Mouse (Mus musculus): ENCODE measurements around the gene Ptprc.

Ptprc gene

DNA sequence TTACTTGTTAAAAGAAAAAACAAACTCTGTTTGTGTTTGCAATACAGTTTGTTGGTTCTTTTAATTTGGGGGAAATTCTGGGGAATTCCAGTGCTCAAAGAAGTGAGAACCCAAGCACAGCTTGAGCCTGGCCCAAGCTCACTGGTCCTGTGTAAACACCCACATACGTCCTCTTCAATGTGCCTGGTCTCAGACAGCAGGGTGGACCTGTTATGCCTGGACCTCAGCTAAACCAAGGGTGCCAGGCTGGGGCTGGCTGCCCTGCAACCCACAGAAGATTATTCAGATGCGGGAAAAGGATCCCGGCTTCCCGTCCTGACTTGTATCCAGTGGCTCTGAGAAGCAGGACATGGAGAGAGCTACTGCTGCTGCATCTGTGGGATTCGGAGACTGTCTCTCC lies 138.0 kb downstream of the Ptprc start:
- no peak for DNase-seq

GRCm38 (mm10) chr1:138029649-138030048 lies 145.9 kb downstream of the Ptprc start:
- DNase-seq = no peak

GRCm38 (mm10) chr1:138025298-138025697 lies 150.2 kb downstream of the Ptprc start:
- DNase-seq = no peak

DNA sequence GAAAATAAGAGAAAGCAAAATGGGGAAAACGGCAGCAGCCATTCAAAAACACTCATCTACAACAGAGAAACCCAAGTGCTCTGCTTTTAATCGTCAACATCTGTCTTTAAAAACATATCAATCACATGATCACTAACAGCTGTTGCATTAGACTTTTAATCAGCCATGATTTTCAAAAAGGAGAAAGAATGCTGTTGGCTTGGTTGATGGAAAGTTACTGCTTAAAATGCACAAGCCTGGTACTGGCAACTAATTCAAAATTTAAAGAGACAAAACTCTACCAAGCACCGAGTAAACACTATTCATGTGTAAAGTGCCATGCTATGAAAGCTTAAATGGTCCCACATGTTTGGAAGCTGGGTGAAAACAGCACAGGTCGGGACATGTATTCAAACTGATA lies 151.9 kb downstream of the Ptprc start:
- no peak for DNase-seq

DNA sequence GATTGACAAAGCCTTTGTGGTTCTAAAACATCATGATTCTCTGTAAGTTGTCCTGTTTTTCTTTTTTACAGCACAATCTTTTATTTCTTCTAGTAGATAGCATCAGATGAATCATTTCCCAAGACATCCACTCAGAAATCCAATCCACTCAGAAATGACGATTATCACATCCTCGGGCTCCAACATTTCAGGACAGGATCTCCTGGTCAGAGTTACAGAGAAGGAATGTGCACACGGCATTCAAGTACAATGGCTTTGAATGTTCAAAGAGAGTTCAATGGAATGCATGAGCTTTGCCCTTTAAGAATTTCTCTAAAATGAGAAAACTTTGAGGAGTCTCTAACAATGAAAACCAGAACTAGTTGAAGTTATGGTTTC lies 152.6 kb downstream of the Ptprc start:
- DNase-seq = no peak

DNA sequence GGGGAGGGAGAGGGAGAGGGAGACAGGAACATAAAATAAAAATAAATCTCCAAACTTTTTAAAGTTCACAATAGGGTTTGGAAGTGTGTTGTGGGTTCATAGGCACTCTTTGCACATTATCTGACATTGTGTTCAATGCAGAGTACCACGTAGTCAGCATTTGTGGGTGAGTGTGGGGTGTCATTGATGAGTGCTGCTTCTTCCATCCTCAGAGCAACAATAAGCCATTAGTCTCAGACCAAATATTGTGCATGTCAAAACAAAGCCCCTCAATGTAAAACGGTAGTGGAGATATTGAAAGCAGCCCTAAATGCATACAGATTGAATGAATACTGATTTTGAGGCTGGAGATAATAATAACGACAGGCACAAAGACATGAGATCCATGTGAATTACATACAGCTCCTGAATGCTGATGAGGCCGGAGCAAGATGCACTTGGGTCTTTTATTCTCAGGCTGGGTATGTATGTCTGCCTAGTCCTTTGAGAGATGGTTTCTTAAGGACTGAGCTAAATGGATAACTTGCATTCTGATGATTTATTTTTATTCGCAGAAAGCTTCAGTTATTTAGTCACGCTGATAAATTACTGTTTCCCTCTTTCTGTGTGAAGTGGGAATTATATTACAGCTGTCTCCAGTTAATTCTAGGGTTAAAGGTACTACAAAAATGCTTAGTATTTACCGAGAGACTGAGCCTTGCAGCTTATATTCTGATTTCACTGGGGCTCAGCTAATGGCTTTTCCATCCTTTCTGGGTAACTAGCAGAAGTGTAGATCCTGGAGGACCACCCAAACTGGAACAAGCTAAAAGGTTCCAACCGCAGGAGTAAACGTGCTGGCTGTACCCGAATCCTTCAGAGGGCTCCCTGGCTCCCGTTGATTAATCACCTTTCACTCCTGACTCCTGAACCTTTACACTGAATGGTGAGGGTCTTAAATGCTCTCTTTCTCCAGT lies 153.3 kb downstream of the Ptprc start:
- DNase-seq = no peak
